Mouse (Mus musculus) adipocyte (in vitro differentiated cells): ENCODE measurements around the gene Asna1.

Experiments
- DNase-seq: peaks from one replicate; pipeline ENCODE4 v3.0.0-alpha.2; 2016; ENCODE audit warnings: low spot score

Asna1 gene

GRCm38 (mm10) chr8:85025098-85025932 lies at the start of gene Asna1:
Gene Asna1, minus strand, starts transcription at chr8:85025281.
- DNase-seq, result peak; percentile 97

GRCm38 (mm10) chr8:85074617-85075016 lies 49.5 kb upstream of the Asna1 start:
- no peak for DNase-seq

GRCm38 (mm10) chr8:85074167-85074566 lies 49.1 kb upstream of the Asna1 start:
- no peak for DNase-seq

GRCm38 (mm10) chr8:85073041-85073612 lies 48.0 kb upstream of the Asna1 start:
- DNase-seq, result no peak

- no peak for DNase-seq
Measured at GRCm38 (mm10) chr8:85072364-85072929, 47.4 kb upstream of the Asna1 start.

GRCm38 (mm10) chr8:85071514-85072281 lies 46.6 kb upstream of the Asna1 start, which contains the start of gene Dhps:
Gene Dhps, plus strand, starts transcription at chr8:85071757.
- DNase-seq, result peak; percentile 95

GRCm38 (mm10) chr8:85071041-85071440 lies 46.0 kb upstream of the Asna1 start:
- peak; percentile 48 for DNase-seq

GRCm38 (mm10) chr8:85067982-85068381 lies 42.9 kb upstream of the Asna1 start, which contains the start of gene Gm5741:
Gene Gm5741, minus strand, starts transcription at chr8:85067982.
- DNase-seq, result no peak

- no peak for DNase-seq
Measured at GRCm38 (mm10) chr8:85067155-85067554, 42.1 kb upstream of the Asna1 start.

GRCm38 (mm10) chr8:85065213-85065612 lies 40.1 kb upstream of the Asna1 start:
- DNase-seq, result peak; percentile 56

- no peak for DNase-seq
Measured at GRCm38 (mm10) chr8:85062603-85063002, 37.5 kb upstream of the Asna1 start.

GRCm38 (mm10) chr8:85059879-85060616 lies 35.0 kb upstream of the Asna1 start, which contains the start of gene Fbxw9:
Gene Fbxw9, plus strand, starts transcription at chr8:85060055.
- peak; percentile 96 for DNase-seq

GRCm38 (mm10) chr8:85057367-85057766 lies 32.3 kb upstream of the Asna1 start:
- no peak for DNase-seq

- no peak for DNase-seq
Measured at GRCm38 (mm10) chr8:85043619-85044018, 18.5 kb upstream of the Asna1 start.

- DNase-seq, result peak; percentile 66
Measured at GRCm38 (mm10) chr8:85037681-85038531, 12.8 kb upstream of the Asna1 start.

GRCm38 (mm10) chr8:85037366-85037680 lies 12.2 kb upstream of the Asna1 start:
- no peak for DNase-seq

- DNase-seq, result peak; percentile 100
Measured at GRCm38 (mm10) chr8:85036718-85037365, 11.8 kb upstream of the Asna1 start, which contains the start of gene Tnpo2. Gene Tnpo2, plus strand, starts transcription at chr8:85036915.

- no peak for DNase-seq
Measured at GRCm38 (mm10) chr8:85036381-85036717, 11.3 kb upstream of the Asna1 start.

GRCm38 (mm10) chr8:85035728-85036310 lies 10.7 kb upstream of the Asna1 start:
- DNase-seq, result peak; percentile 78
